Mouse (Mus musculus) heart, adult 2 months (tissue): ENCODE results near the gene Hist1h2bg.

ENCODE experiments used
- CTCF ChIP-seq: fragments of 200-600 bp; IDR thresholded peaks from 2 replicates; pipeline ENCODE4 v1.8.1; 2022; ENCODE audit warnings: antibody characterized with exemption, mild to moderate bottlenecking, moderate library complexity
- EP300 ChIP-seq: fragments of 200-500 bp; IDR thresholded peaks from 2 replicates; pipeline ENCODE4 v1.6.1; 2011; ENCODE audit warnings: low read depth, low read length, control low read depth; ENCODE audit not compliant: insufficient read depth

GRCm38 (mm10) chr13:23529480-23530165 lies 41.6 kb upstream of the Hist1h2bg start:
- TF ChIP-seq EP300 (no peak), CTCF (no peak)
